Mouse (Mus musculus) kidney, postnatal 14 days (tissue): Measurements from ENCODE around the gene Lrrtm4.

Source experiments
- DNase-seq: peaks from one replicate; pipeline ENCODE4 v3.0.0; 2022; ENCODE audit warnings: mixed read lengths

The Lrrtm4 gene

GRCm38 (mm10) chr6:80331751-80332150 is 313.1 kb downstream of the Lrrtm4 start:
- no peak for DNase-seq

GRCm38 (mm10) chr6:80352307-80352706 is 333.6 kb downstream of the Lrrtm4 start:
- no peak for DNase-seq

- no peak for DNase-seq
Measured at GRCm38 (mm10) chr6:80357092-80357491, 338.4 kb downstream of the Lrrtm4 start.

- DNase-seq, result no peak
Measured at GRCm38 (mm10) chr6:80363593-80363992, 344.9 kb downstream of the Lrrtm4 start.

- no peak for DNase-seq
Measured at GRCm38 (mm10) chr6:80366532-80366931, 347.9 kb downstream of the Lrrtm4 start.

- no peak for DNase-seq
Measured at GRCm38 (mm10) chr6:80389571-80389970, 370.9 kb downstream of the Lrrtm4 start.

- DNase-seq, result no peak
Measured at GRCm38 (mm10) chr6:80406757-80407156, 388.1 kb downstream of the Lrrtm4 start.

GRCm38 (mm10) chr6:80440135-80440534 is 421.5 kb downstream of the Lrrtm4 start:
- no peak for DNase-seq

GRCm38 (mm10) chr6:80470546-80470945 is 451.9 kb downstream of the Lrrtm4 start:
- DNase-seq, result no peak

GRCm38 (mm10) chr6:80476153-80476552 is 457.5 kb downstream of the Lrrtm4 start:
- no peak for DNase-seq

- DNase-seq, result no peak
Measured at GRCm38 (mm10) chr6:80545017-80545416, 526.3 kb downstream of the Lrrtm4 start.

- no peak for DNase-seq
Measured at GRCm38 (mm10) chr6:80549907-80550306, 531.2 kb downstream of the Lrrtm4 start.

- DNase-seq, result no peak
Measured at GRCm38 (mm10) chr6:80553398-80553797, 534.7 kb downstream of the Lrrtm4 start.

- no peak for DNase-seq
Measured at GRCm38 (mm10) chr6:80554991-80555390, 536.3 kb downstream of the Lrrtm4 start.

GRCm38 (mm10) chr6:80577227-80577626 is 558.5 kb downstream of the Lrrtm4 start:
- DNase-seq, result no peak

- DNase-seq, result no peak
Measured at GRCm38 (mm10) chr6:80582225-80582624, 563.5 kb downstream of the Lrrtm4 start.

GRCm38 (mm10) chr6:80589776-80590175 is 571.1 kb downstream of the Lrrtm4 start:
- DNase-seq, result no peak

GRCm38 (mm10) chr6:80619508-80619907 is 600.8 kb downstream of the Lrrtm4 start:
- no peak for DNase-seq

GRCm38 (mm10) chr6:80622676-80623334 is 604.1 kb downstream of the Lrrtm4 start:
- DNase-seq, result no peak

- no peak for DNase-seq
Measured at GRCm38 (mm10) chr6:80625509-80625908, 606.8 kb downstream of the Lrrtm4 start.

- DNase-seq, result no peak
Measured at GRCm38 (mm10) chr6:80662729-80663128, 644.1 kb downstream of the Lrrtm4 start.

GRCm38 (mm10) chr6:80664039-80664438 is 645.4 kb downstream of the Lrrtm4 start:
- no peak for DNase-seq

GRCm38 (mm10) chr6:80704183-80704582 is 685.5 kb downstream of the Lrrtm4 start:
- DNase-seq, result no peak

- no peak for DNase-seq
Measured at GRCm38 (mm10) chr6:80720468-80720867, 701.8 kb downstream of the Lrrtm4 start.

GRCm38 (mm10) chr6:80733416-80733815 is 714.7 kb downstream of the Lrrtm4 start:
- DNase-seq, result no peak
